Mouse (Mus musculus) cerebellum, postnatal 36 days (tissue): ENCODE measurements at regions not wholly inside any gene's neighbourhood (a gene's known extent, or its start where the extent isn't known, plus 50 kb on each side); places are given as distances from the start of the nearest gene placed in this dataset.
A peak's percentile ranks its signal among the peaks of the same experiment; 100 is the strongest.
"Not testable (repeated sequence)": the region's sequence is repeated elsewhere in the genome, so short reads cannot be mapped to it uniquely, and the experiment has no call there.

Experiments
- DNase-seq, 2 experiments: peaks; one replicate each; pipeline ENCODE4 v3.0.0; 2021 to 2022; ENCODE audit warnings: mixed read lengths in 2 of 2

GRCm38 (mm10) chr4:31268825-31269495 lies 694.9 kb upstream of the Map3k7 start:
- DNase-seq, result no peak

GRCm38 (mm10) chr4:31274131-31274530 lies 689.8 kb upstream of the Map3k7 start:
- peak in 1 of 2 experiments; percentile 2 for DNase-seq

GRCm38 (mm10) chr4:31290301-31290975 lies 673.5 kb upstream of the Map3k7 start:
- no peak for DNase-seq

- no peak for DNase-seq
Observed at GRCm38 (mm10) chr4:31293752-31294151, 670.1 kb upstream of the Map3k7 start.

GRCm38 (mm10) chr4:31297848-31298247 lies 666.0 kb upstream of the Map3k7 start:
- DNase-seq, result no peak

GRCm38 (mm10) chr4:31319269-31319668 lies 644.6 kb upstream of the Map3k7 start:
- DNase-seq, result no peak

- DNase-seq, result no peak
Observed at GRCm38 (mm10) chr4:31320734-31321507, 643.0 kb upstream of the Map3k7 start.

GRCm38 (mm10) chr4:31323816-31324215 lies 640.1 kb upstream of the Map3k7 start:
- no peak for DNase-seq

- no peak for DNase-seq
Observed at GRCm38 (mm10) chr4:31328798-31329197, 635.1 kb upstream of the Map3k7 start.

GRCm38 (mm10) chr4:31331053-31331452 lies 632.8 kb upstream of the Map3k7 start:
- no peak for DNase-seq

GRCm38 (mm10) chr4:31335686-31336085 lies 628.2 kb upstream of the Map3k7 start:
- no peak for DNase-seq

GRCm38 (mm10) chr4:31337980-31338379 lies 625.9 kb upstream of the Map3k7 start:
- no peak for DNase-seq

GRCm38 (mm10) chr4:31343312-31344248 lies 620.3 kb upstream of the Map3k7 start:
- DNase-seq, result no peak

GRCm38 (mm10) chr4:31354046-31354445 lies 609.9 kb upstream of the Map3k7 start:
- DNase-seq, result not testable (repeated sequence)

GRCm38 (mm10) chr4:31354953-31355352 lies 608.9 kb upstream of the Map3k7 start:
- DNase-seq, result no peak

- DNase-seq, result no peak
Observed at GRCm38 (mm10) chr4:31366172-31366571, 597.7 kb upstream of the Map3k7 start.

GRCm38 (mm10) chr4:31367031-31367430 lies 596.9 kb upstream of the Map3k7 start:
- no peak for DNase-seq

GRCm38 (mm10) chr4:31370062-31370461 lies 593.8 kb upstream of the Map3k7 start:
- DNase-seq, result no peak

- DNase-seq, result no peak
Observed at GRCm38 (mm10) chr4:31381069-31381969, 582.6 kb upstream of the Map3k7 start.

- DNase-seq, result no peak
Observed at GRCm38 (mm10) chr4:31392932-31393632, 570.8 kb upstream of the Map3k7 start.

- no peak for DNase-seq
Observed at GRCm38 (mm10) chr4:31395538-31395937, 568.4 kb upstream of the Map3k7 start.
